Mouse (Mus musculus): Measurements from ENCODE around the gene Adam12. TPM values are rescaled to one million over a fixed set of nuclear protein-coding genes. Genes with fewer than 3 reads are reported as not detected.

The Adam12 gene
- polyA plus RNA-seq, 1 experiment from 2014 or later, result 6.3 TPM

DNA sequence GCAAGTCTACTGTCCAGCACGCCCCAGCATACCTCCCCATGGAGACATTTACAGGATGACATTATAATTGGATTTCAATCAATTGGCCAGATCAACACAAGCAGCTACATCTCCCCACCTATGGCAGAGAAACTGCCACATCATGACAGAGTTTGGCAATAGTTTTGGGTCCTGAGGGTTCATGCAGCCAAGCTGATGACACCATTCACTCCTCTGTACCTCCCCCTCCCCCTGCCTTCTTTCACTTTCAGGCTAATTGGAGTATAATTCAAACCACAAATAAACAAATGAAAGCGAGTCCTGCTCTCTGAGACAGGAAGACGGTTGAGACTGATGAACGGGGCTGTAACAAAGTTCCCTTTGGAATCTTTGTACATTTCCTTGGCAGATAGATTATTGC, 291.5 kb downstream of the Adam12 start:
- H3K4me1 ChIP-seq, result no peaks in the 10 kb centered on the region
- H3K36me3 ChIP-seq, result no peaks in the 10 kb centered on the region
- H3K9me3 ChIP-seq, result no peaks in the 10 kb centered on the region
- no peak overlapping the region for H3K4me3 ChIP-seq (replicated peaks)
- no peak overlapping the region for H3K27ac ChIP-seq
- ATAC-seq (ENCODE audit: insufficient read depth, low FRiP score, low read depth), result no peak
- 0 out of 2 replicates have a peak, but pooled peaks cover 5% of the 10 kb centered on the region for H3K27me3 ChIP-seq (replicated peaks)
- H3K4me2 ChIP-seq, result no peak overlapping the region
- 59% methylated on average over 4 of the region's 4 CpGs for WGBS
- H3K9ac ChIP-seq, result no peak overlapping the region

DNA sequence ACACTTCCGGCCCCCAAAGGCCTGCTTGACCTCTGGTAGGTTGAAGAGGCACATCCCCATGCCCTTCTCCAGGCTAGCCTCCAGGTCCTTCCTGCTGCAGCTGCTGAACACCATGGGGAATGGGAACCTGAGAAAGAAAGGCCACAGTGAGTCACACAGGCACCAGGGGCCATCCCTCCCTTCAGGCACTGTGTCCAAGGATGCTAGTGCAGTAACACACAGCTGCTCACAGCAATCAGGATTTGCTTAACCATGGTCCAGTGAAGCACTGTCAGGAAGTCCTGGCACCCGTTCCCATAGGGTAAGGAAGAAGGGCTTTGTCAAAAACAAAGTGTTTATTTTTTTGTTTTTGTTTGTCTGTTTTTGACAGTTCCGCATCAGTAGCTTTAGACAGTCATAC, 294.5 kb downstream of the Adam12 start:
- ATAC-seq (ENCODE audit: insufficient read depth, low FRiP score, low read depth), result no peak

DNA sequence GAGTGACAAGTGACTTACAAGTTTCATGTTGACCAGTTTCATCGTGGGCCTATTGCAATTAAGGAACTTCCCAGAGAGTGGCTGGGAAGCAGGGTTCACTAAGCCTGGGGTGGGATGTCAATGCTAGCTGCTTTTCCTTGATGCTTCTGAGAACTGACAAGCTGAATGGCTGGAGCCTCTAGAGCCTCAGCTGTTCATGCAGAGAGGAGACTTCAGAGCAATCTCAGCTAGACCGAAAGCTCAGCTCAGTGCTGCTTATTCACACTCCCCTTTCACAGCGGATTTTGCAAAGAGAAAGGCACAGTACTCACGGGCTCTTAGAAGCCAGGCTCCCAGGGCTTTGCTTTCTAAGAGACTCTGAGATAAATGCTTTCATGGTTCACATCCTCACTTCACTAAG, 295.6 kb downstream of the Adam12 start:
- Histone ChIP-seq H3K9ac (no peak overlapping the region), H3K27me3 (replicated peaks) (0 out of 2 replicates have a peak, but pooled peaks cover 5% of the 10 kb centered on the region), H3K36me3 (no peaks in the 10 kb centered on the region), H3K27ac (no peak overlapping the region), H3K4me2 (no peak overlapping the region), H3K4me3 (replicated peaks) (no peak overlapping the region), H3K9me3 (no peaks in the 10 kb centered on the region), H3K4me1 (peaks cover 14% of the 10 kb centered on the region)
- ATAC-seq (ENCODE audit: insufficient read depth, low FRiP score, low read depth), result no peak
- WGBS, result 78% methylated on average over 4 of the region's 4 CpGs

More for the DNA sequence above, 294.5 kb downstream of the Adam12 start:
- Histone ChIP-seq H3K9me3 (no peaks in the 10 kb centered on the region), H3K27ac (no peak overlapping the region), H3K36me3 (no peaks in the 10 kb centered on the region), H3K27me3 (replicated peaks) (0 out of 2 replicates have a peak, but pooled peaks cover 5% of the 10 kb centered on the region), H3K4me2 (no peak overlapping the region), H3K9ac (no peak overlapping the region), H3K4me3 (replicated peaks) (no peak overlapping the region), H3K4me1 (peaks cover 14% of the 10 kb centered on the region)
- 77% methylated on average over 3 of the region's 3 CpGs for WGBS

DNA sequence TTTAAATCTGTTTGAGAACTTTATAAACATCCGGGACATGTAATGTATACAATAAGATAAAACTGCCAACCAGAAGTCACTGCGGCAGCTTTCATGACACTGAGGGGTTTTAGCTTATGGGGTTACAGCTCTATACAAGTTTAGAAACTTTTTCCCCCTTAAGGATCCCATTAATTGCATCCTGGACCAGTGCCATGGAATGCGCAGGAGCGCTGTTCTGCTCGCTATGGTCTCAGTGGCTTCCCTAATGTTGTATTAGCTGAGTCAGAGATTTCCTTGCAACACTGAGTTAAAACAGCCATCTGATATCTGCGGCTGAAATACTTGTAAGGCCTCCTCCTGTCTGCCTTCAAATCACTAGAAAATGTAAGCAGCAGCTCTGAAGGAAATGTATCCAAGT, 298.6 kb downstream of the Adam12 start:
- H3K4me1 ChIP-seq, result peaks cover 14% of the 10 kb centered on the region
- no peaks in the 10 kb centered on the region for H3K9me3 ChIP-seq
- no peak overlapping the region for H3K4me2 ChIP-seq
- no peak overlapping the region for H3K4me3 ChIP-seq (replicated peaks)
- peak; percentile 25; the same call in 1 of the 2 replicates for ATAC-seq (ENCODE audit: insufficient read depth, low FRiP score, low read depth)
- 27% methylated on average over 6 of the region's 6 CpGs for WGBS
- H3K9ac ChIP-seq, result no peak overlapping the region
- H3K27me3 ChIP-seq (replicated peaks), result peaks cover 5% of the 10 kb centered on the region; the same call in 1 of the 2 replicates
- H3K36me3 ChIP-seq, result no peaks in the 10 kb centered on the region
- peak overlapping the region; percentile 11; the same call in 1 of the 2 replicates for H3K27ac ChIP-seq

DNA sequence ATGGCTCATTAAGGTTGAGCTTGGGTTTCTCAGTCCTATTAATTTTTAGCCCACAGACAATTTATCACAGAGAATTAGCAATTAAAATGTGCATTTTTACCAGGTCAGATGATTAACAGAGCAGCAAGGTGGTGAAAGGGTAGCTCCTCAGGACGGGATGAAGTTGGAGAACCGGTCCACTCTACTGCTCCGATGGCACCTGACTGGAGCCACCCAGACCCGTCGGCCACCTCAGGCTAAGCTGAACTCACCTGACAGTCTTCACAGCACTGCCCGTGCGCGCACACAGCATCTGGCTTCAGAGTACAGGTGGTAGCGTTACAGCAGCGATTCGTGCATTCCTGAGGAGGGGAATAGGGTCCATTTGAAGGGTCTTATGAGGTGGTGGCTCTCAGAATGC, 300.5 kb downstream of the Adam12 start:
- WGBS, result 91% methylated on average over 11 of the region's 11 CpGs
- no peak overlapping the region for H3K27ac ChIP-seq
- ATAC-seq (ENCODE audit: insufficient read depth, low FRiP score, low read depth), result no peak
- no peaks in the 10 kb centered on the region for H3K36me3 ChIP-seq
- H3K4me2 ChIP-seq, result no peak overlapping the region
- peaks cover 14% of the 10 kb centered on the region for H3K4me1 ChIP-seq
- no peak overlapping the region for H3K9ac ChIP-seq
- H3K4me3 ChIP-seq (replicated peaks), result no peak overlapping the region
- no peaks in the 10 kb centered on the region; the same call in 1 of the 2 replicates for H3K27me3 ChIP-seq (replicated peaks)
- no peaks in the 10 kb centered on the region for H3K9me3 ChIP-seq

DNA sequence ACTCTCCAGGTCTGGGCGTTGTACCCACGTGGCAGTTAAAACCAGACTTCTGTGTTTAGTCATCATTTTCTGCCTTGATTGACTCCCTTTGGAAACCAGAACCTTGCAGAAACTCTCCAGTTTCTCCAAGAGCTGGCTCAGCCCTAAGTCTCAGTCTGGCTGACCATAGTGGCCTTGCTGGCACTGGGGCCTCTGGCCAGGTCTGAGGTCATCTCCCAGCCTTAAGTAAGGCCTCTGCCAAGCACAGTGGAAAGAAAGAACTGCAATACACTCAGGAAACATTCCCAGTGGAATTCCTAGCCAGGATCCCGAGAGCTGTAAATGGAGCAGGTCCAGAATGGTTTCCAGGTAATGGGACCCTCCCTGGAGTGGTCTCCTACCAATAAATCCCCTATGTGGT, 303.0 kb downstream of the Adam12 start:
- H3K4me3 ChIP-seq (replicated peaks), result no peak overlapping the region
- no peak overlapping the region for H3K9ac ChIP-seq
- 91% methylated on average over 3 of the region's 3 CpGs for WGBS
- H3K27ac ChIP-seq, result no peak overlapping the region
- H3K9me3 ChIP-seq, result no peaks in the 10 kb centered on the region
- no peak for ATAC-seq (ENCODE audit: insufficient read depth, low FRiP score, low read depth)
- peaks cover 9% of the 10 kb centered on the region for H3K4me1 ChIP-seq
- H3K4me2 ChIP-seq, result no peak overlapping the region
- no peaks in the 10 kb centered on the region; the same call in 1 of the 2 replicates for H3K27me3 ChIP-seq (replicated peaks)
- no peaks in the 10 kb centered on the region for H3K36me3 ChIP-seq

DNA sequence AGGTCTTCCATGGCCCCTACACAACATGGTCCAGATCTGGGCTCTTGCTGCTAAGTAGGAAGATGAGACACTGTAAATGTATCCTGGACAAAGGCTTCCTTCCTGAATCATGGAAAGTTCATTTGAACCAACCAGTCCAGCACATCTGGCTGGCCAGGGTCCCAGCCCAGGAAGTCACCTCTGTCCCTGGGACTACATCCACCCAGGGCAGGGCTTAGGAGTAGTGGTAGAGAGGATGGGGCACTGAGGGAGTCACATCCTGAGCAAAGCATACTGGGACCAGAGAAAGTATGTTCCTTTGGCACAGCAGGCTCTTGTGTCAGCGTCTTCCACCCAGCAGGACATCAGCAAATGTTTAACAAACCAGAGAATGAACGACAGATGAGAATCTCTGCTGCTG, 306.2 kb downstream of the Adam12 start:
- H3K4me1 ChIP-seq, result 0 out of 2 replicates have a peak, but pooled peaks cover 4% of the 10 kb centered on the region
- no peak overlapping the region for H3K9ac ChIP-seq
- no peaks in the 10 kb centered on the region for H3K9me3 ChIP-seq
- H3K27me3 ChIP-seq (replicated peaks), result no peaks in the 10 kb centered on the region; the same call in 1 of the 2 replicates
- no peak overlapping the region for H3K4me2 ChIP-seq
- H3K36me3 ChIP-seq, result no peaks in the 10 kb centered on the region
- ATAC-seq (ENCODE audit: insufficient read depth, low FRiP score, low read depth), result no peak
- H3K27ac ChIP-seq, result no peak overlapping the region
- WGBS, result 66% methylated on average over 2 of the region's 2 CpGs
- H3K4me3 ChIP-seq (replicated peaks), result no peak overlapping the region

DNA sequence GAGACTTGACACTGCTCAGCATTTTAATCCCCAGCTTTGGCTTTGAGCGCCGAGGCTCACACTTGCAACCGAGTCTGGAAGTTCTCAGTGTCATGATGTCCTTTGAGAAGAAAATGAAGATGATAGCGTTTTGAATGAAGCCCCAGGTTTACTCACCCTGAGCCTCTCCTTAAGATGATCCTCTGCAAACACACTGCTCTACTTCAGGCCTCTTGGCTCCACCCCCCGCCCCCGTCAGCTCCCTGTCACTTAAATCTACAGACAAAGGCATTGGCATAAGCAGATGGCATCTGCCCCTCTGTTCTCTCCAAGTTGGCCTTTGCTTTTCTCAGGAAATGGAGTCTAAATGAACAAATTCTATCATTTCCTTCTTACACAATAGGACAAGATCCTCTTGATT, 308.0 kb downstream of the Adam12 start:
- ATAC-seq (ENCODE audit: insufficient read depth, low FRiP score, low read depth), result no peak; the same call in 1 of the 2 replicates
- H3K4me3 ChIP-seq (replicated peaks), result no peak overlapping the region
- H3K4me1 ChIP-seq, result 0 out of 2 replicates have a peak, but pooled peaks cover 4% of the 10 kb centered on the region
- H3K36me3 ChIP-seq, result no peaks in the 10 kb centered on the region
- no peaks in the 10 kb centered on the region for H3K9me3 ChIP-seq
- H3K9ac ChIP-seq, result no peak overlapping the region
- H3K4me2 ChIP-seq, result no peak overlapping the region
- H3K27me3 ChIP-seq (replicated peaks), result no peaks in the 10 kb centered on the region; the same call in 1 of the 2 replicates
- H3K27ac ChIP-seq, result no peak overlapping the region
- WGBS, result 29% methylated on average over 6 of the region's 6 CpGs

DNA sequence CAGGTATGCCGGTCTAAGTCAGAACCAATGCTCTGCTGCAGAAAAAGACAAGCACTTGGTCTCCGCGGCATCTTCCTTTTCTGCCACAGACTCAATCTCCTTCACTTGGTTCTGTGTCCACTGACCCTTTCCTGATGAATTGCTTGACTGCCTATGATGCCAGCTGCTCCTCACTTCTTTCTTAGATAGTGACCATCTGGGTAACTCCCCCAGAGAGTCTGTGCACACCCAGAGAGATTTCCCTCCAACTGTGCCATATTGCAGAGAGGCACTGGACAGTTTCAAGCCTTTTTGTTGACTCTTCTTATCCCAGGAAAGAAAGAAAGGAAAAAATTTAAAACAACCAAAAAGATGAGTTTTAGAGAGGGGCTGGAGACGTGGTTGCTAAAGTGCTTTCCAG, 310.7 kb downstream of the Adam12 start:
- Histone ChIP-seq H3K9ac (no peak overlapping the region), H3K4me3 (replicated peaks) (no peak overlapping the region), H3K4me1 (0 out of 2 replicates have a peak, but pooled peaks cover 4% of the 10 kb centered on the region), H3K36me3 (no peaks in the 10 kb centered on the region), H3K27me3 (replicated peaks) (no peaks in the 10 kb centered on the region), H3K9me3 (no peaks in the 10 kb centered on the region), H3K27ac (no peak overlapping the region), H3K4me2 (no peak overlapping the region)
- ATAC-seq (ENCODE audit: insufficient read depth, low FRiP score, low read depth), result no peak
- 95% methylated on average over 4 of the region's 4 CpGs for WGBS

DNA sequence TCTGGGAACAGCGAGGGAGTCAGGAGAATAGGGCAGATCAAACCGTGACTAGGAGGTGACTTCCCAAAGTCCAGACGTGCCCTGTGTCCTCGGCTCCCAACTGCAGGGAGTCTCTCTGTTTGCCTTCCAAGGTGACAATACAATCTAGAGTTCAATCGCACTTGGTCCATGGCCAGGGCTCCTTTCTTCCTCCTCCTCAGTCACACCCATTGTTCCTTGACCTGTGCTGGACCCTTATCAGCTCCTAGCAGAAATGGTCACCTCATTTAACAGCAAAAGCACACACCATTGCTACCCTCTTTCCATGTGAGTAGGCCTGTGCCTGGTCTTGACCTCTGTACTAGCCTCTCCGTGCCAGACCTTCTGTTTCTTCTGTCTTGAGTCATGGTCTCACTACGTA, 311.2 kb downstream of the Adam12 start:
- Histone ChIP-seq H3K4me3 (replicated peaks) (no peak overlapping the region), H3K9me3 (no peaks in the 10 kb centered on the region), H3K4me2 (no peak overlapping the region), H3K9ac (no peak overlapping the region), H3K27ac (no peak overlapping the region), H3K36me3 (no peaks in the 10 kb centered on the region), H3K4me1 (0 out of 2 replicates have a peak, but pooled peaks cover 4% of the 10 kb centered on the region), H3K27me3 (replicated peaks) (no peaks in the 10 kb centered on the region)
- 77% methylated on average over 7 of the region's 7 CpGs for WGBS
- 0 out of 2 replicates have a peak, but pooled peaks have one; percentile 9 for ATAC-seq (ENCODE audit: insufficient read depth, low FRiP score, low read depth)

DNA sequence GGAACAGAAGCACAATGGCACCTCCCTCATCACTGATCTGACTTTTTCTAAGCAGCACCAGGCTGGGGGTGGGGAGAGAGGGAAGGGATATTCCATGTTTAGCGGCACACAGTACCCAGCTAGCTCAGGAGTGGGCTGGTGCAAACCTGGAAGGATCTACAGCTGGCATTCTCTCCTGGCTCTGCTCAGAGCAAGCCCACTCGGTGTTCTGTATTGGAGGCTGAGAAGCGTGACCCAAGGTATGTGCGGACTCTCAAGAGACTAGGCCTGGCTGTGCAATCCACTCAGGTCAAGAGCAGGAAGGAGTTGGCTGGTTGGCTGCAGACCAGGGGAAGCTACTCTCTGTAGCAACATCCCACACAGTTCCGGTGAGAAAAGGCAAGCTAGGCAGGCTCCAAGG, 312.0 kb downstream of the Adam12 start:
- Histone ChIP-seq H3K4me1 (0 out of 2 replicates have a peak, but pooled peaks cover 4% of the 10 kb centered on the region), H3K9ac (no peak overlapping the region), H3K4me3 (replicated peaks) (no peak overlapping the region), H3K27me3 (replicated peaks) (no peaks in the 10 kb centered on the region), H3K36me3 (no peaks in the 10 kb centered on the region), H3K9me3 (no peaks in the 10 kb centered on the region), H3K27ac (no peak overlapping the region), H3K4me2 (no peak overlapping the region)
- WGBS, result 74% methylated on average over 5 of the region's 5 CpGs
- ATAC-seq (ENCODE audit: insufficient read depth, low FRiP score, low read depth), result peak; percentile 37; the same call in 1 of the 2 replicates

DNA sequence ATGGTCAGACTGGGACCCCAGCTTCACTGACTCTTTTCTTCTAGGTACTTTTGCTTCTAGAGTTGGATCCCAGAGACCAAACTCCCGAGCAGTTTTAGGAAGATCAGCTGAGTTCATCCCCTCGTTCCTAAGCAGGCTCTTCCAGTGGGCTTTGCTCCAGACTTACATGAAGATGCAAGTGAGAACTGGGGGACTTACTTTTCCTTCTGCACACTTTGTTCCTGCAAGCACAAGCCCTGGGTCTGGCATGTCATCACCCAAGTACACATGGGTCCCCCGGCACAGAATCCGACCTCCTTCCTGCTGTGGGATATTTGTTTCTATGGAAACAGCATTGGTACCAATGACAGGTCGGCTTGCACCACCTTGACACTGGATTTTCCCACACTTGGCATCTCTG, 312.6 kb downstream of the Adam12 start:
- Histone ChIP-seq H3K9ac (no peak overlapping the region), H3K4me3 (replicated peaks) (no peak overlapping the region), H3K36me3 (no peaks in the 10 kb centered on the region), H3K27ac (no peak overlapping the region), H3K4me1 (0 out of 2 replicates have a peak, but pooled peaks cover 4% of the 10 kb centered on the region), H3K9me3 (no peaks in the 10 kb centered on the region), H3K4me2 (no peak overlapping the region), H3K27me3 (replicated peaks) (no peaks in the 10 kb centered on the region)
- no peak for ATAC-seq (ENCODE audit: insufficient read depth, low FRiP score, low read depth)
- WGBS, result 67% methylated on average over 5 of the region's 5 CpGs

DNA sequence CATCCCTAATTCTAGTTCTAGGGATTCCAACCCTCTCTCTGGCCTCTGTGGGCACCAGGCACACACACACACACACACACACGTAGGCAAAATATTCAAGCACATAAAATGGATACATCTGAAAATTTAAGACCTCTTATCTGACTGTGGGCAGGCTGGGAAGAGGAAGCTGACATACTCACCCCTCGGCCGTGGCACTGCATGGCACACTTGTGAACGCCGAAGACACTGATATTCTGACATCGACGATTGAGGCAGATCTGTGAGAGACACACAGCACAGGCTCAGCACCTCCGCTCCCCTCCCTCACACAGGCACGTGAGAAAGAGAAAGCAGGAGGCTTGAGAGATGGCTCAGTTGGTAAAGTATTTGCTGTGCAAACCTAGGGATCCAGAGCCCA, 315.7 kb downstream of the Adam12 start:
- H3K4me2 ChIP-seq, result no peak overlapping the region
- H3K9me3 ChIP-seq, result no peaks in the 10 kb centered on the region
- no peak for ATAC-seq (ENCODE audit: insufficient read depth, low FRiP score, low read depth)
- H3K9ac ChIP-seq, result no peak overlapping the region
- H3K27me3 ChIP-seq (replicated peaks), result no peaks in the 10 kb centered on the region
- H3K4me3 ChIP-seq (replicated peaks), result no peak overlapping the region
- H3K4me1 ChIP-seq, result no peaks in the 10 kb centered on the region
- H3K36me3 ChIP-seq, result no peaks in the 10 kb centered on the region
- no peak overlapping the region for H3K27ac ChIP-seq
- 86% methylated on average over 9 of the region's 9 CpGs for WGBS

All from stomach, embryonic 15.5 days (tissue).